In genomic region chr1:62053167-62053638, GRCm38 (mm10) we compare ENCODE assay signal across 13 mouse cellular contexts.
DNase-seq lines count a peak whose midpoint lies in the region; ATAC-seq lines count a peak whose summit lies in the region.
"Had no signal": no experiment of that assay in that cellular context is flagged by ENCODE, and none has a peak within 500 bp of the region (broad histone marks: within the 10 kb centered on the region; RNA-seq: fewer than 3 reads in every experiment).

No protein-coding gene starts in this region.

- ATAC-seq in neural tube, embryonic 14.5 days (ENCODE audit: low read depth): peak; percentile 31; the same call in 1 of the 2 replicates

- 33% methylated on average over 7 of the region's 7 CpGs for WGBS in neural tube, embryonic 14.5 days

- no peak overlapping the region for H3K4me3 ChIP-seq in neural tube, embryonic 14.5 days (ENCODE audit: low read depth, low read length)
- H3K4me3 ChIP-seq: liver, embryonic 13.5 days had no signal

- peak; percentile 41 for DNase-seq in left cerebral cortex, postnatal 4 days
- DNase-seq in left cerebral cortex, postnatal 36 days (ENCODE audit: low spot score in 2 of 2): no peak
- DNase-seq in cerebellum, postnatal 25 days: peak; percentile 44 to 45
- peak; percentile 71 for DNase-seq in gonadal fat pad, adult 2 months (ENCODE audit: low read depth)
- DNase-seq in spleen, postnatal 10 days (ENCODE audit: low spot score in 2 of 2): no peak
- DNase-seq in urinary bladder, postnatal 14 days (ENCODE audit: low spot score): no peak
- DNase-seq in left cerebral cortex, adult 8-10 months (ENCODE audit: low spot score in 2 of 2): no peak
- DNase-seq: adrenal gland, adult 2 months; heart, postnatal 10 days; kidney, adult 9 months; liver, embryonic 13.5 days; thymus, postnatal 14 days had no signal

- H3K4me1 ChIP-seq in neural tube, embryonic 14.5 days (ENCODE audit: control insufficient read depth, insufficient read depth, low read length): no peaks in the 10 kb centered on the region
- H3K4me1 ChIP-seq: liver, embryonic 13.5 days had no signal

- H3K9ac ChIP-seq in neural tube, embryonic 14.5 days (replicated peaks; ENCODE audit: low read depth, low read length): no peak overlapping the region
- H3K9ac ChIP-seq: liver, embryonic 13.5 days had no signal

- intact Hi-C loops in left cerebral cortex, postnatal 4 days (cut with DNase I): no loop called here
- intact Hi-C loops in left cerebral cortex, postnatal 36 days (cut with DNase I): no loop called here

- H3K27me3 ChIP-seq in neural tube, embryonic 14.5 days (ENCODE audit: control insufficient read depth, insufficient read depth, low read length): no peaks in the 10 kb centered on the region
- H3K27me3 ChIP-seq: liver, embryonic 13.5 days had no signal

- no peaks in the 10 kb centered on the region for H3K9me3 ChIP-seq in neural tube, embryonic 14.5 days (ENCODE audit: control insufficient read depth, low read length)
- H3K9me3 ChIP-seq: liver, embryonic 13.5 days had no signal

- no peak overlapping the region for H3K4me2 ChIP-seq in neural tube, embryonic 14.5 days (ENCODE audit: low read depth, low read length)
- H3K4me2 ChIP-seq: liver, embryonic 13.5 days had no signal

- H3K27ac ChIP-seq in neural tube, embryonic 14.5 days (ENCODE audit: low read depth, low read length): no peak overlapping the region
- H3K27ac ChIP-seq: liver, embryonic 13.5 days had no signal

- no peaks in the 10 kb centered on the region for H3K36me3 ChIP-seq in neural tube, embryonic 14.5 days (ENCODE audit: control insufficient read depth, insufficient read depth, low read length)
- H3K36me3 ChIP-seq: liver, embryonic 13.5 days had no signal

Comparison
In these comparisons a context has a peak if more than half of its experiments do, and no peak if none do; other contexts are left out.
1. DNase-seq: peak in left cerebral cortex, postnatal 4 days (single experiment), cerebellum, postnatal 25 days (2 of 2) and gonadal fat pad, adult 2 months (single experiment); none in left cerebral cortex, postnatal 36 days (0 of 2), spleen, postnatal 10 days (0 of 2), urinary bladder, postnatal 14 days (single experiment) and left cerebral cortex, adult 8-10 months (0 of 2).